Mouse (Mus musculus): ENCODE measurements around the gene Alg9. TPM values are rescaled to one million over a fixed set of nuclear protein-coding genes. Genes with fewer than 3 reads are reported as not detected.

Alg9 gene
- polyA plus RNA-seq, 2 experiments, result 33.2 to 35.9 TPM

DNA sequence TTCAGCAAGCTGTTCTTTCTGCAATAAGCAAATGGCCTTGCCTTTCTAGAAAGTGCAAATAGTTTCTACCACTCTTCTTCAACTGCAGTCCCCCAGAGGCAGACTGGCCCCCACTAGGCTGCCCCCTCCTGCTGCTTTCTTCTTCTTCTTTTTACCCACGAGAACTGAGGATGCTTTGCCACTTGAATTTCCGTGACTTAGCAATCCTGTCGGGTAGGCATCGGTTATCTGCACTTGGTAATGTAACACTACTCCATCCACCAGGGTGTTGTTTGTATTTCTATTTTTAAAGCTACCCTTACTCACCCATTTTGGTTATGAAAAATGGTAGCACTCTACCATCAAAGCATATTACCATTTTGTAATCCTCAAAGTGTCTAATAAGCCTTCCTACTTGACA, 115.1 kb downstream of the Alg9 start:
- Histone ChIP-seq H3K4me2 (replicated peaks; ENCODE audit: low read depth, low read length, severe bottlenecking) (no peak overlapping the region), H3K4me3 (replicated peaks; ENCODE audit: low read length) (no peak overlapping the region), H3K9me3 (ENCODE audit: control insufficient read depth, low read length) (no peaks in the 10 kb centered on the region), H3K27me3 (ENCODE audit: control insufficient read depth, insufficient read depth, low read length) (no peaks in the 10 kb centered on the region), H3K36me3 (ENCODE audit: control insufficient read depth, insufficient read depth, low read length) (peaks cover 12% of the 10 kb centered on the region; the same call in 1 of the 2 replicates), H3K9ac (ENCODE audit: low read depth, low read length, severe bottlenecking) (no peak overlapping the region), H3K4me1 (ENCODE audit: control insufficient read depth, insufficient read depth, low read length) (peaks cover 11% of the 10 kb centered on the region), H3K27ac (replicated peaks; ENCODE audit: low read depth, low read length) (no peak overlapping the region)
- WGBS, result 84% methylated on average over 4 of the region's 4 CpGs
- no peak for TF ChIP-seq POLR2A (IDR thresholded peaks at IDR 0.05; ENCODE audit: borderline replicate concordance, extremely low read depth, insufficient read depth, insufficient read length)
- ATAC-seq (ENCODE audit: low FRiP score, low read depth), result no peak
- DNase-seq (ENCODE audit: low spot score), result no peak

DNA sequence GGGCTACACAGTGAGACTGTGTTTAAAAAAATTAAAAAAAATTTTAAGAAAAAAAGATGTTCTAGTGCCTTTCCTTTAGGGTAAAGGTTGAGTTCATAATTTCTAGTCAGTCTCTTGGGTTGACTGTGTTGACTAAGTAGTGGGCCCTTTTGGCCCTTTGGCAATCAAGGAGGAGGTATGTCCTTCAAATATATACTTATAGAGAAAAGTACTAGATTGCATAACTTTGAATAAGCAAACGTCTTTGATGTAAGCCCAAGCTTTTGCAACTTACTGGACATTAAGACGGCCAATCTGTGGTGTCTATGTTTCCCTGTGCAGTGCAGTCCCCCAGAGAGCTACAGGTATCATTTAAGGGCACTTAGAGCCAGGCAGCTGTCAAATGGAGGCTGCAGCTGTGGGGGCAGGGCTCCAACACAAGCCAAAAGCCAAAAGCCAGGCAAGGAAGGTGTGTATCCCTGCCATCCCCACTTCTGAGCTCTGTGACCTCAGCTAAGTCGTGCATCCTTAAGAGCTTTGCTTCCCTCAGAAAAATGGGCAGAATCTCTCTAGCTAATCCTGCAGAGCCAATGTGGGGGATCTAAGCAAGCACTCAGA, 115.8 kb downstream of the Alg9 start:
- no peak for TF ChIP-seq POLR2A (IDR thresholded peaks at IDR 0.05; ENCODE audit: borderline replicate concordance, extremely low read depth, insufficient read depth, insufficient read length)
- Histone ChIP-seq H3K4me3 (replicated peaks; ENCODE audit: low read length) (no peak overlapping the region), H3K27ac (replicated peaks; ENCODE audit: low read depth, low read length) (no peak overlapping the region), H3K4me2 (replicated peaks; ENCODE audit: low read depth, low read length, severe bottlenecking) (no peak overlapping the region), H3K27me3 (ENCODE audit: control insufficient read depth, insufficient read depth, low read length) (no peaks in the 10 kb centered on the region), H3K9me3 (ENCODE audit: control insufficient read depth, low read length) (no peaks in the 10 kb centered on the region), H3K36me3 (ENCODE audit: control insufficient read depth, insufficient read depth, low read length) (peaks cover 18% of the 10 kb centered on the region; the same call in 1 of the 2 replicates), H3K9ac (ENCODE audit: low read depth, low read length, severe bottlenecking) (no peak overlapping the region), H3K4me1 (ENCODE audit: control insufficient read depth, insufficient read depth, low read length) (peaks cover 5% of the 10 kb centered on the region)
- no peak for ATAC-seq (ENCODE audit: low FRiP score, low read depth)
- 84% methylated on average over 3 of the region's 3 CpGs for WGBS
- no peak for DNase-seq (ENCODE audit: low spot score)

Other genes with a start within 250 kb of the Alg9 start
- gene Pts, start 246.3 kb upstream of the Alg9 start, polyA plus RNA-seq (2012; rRNA removed), result 49.3 and 64.3 TPM in 2 replicates
- 64.2 and 72.3 TPM in 2 replicates for gene Pts, start 246.3 kb upstream of the Alg9 start, polyA plus RNA-seq (2014; fragmentation: Nextera tagmentation; extraction: Ambion mirVana)
- gene Il18, start 220.2 kb upstream of the Alg9 start, polyA plus RNA-seq (2012; rRNA removed), result 2.2 and 2.4 TPM in 2 replicates
- gene Il18, start 220.2 kb upstream of the Alg9 start, polyA plus RNA-seq (2014; fragmentation: Nextera tagmentation; extraction: Ambion mirVana), result 2.4 and 2.9 TPM in 2 replicates
- gene Bco2, start 219.8 kb upstream of the Alg9 start, polyA plus RNA-seq (2012; rRNA removed), result 0.09 and 0.26 TPM in 2 replicates
- 0.12 and 0.14 TPM in 2 replicates for gene Bco2, start 219.8 kb upstream of the Alg9 start, polyA plus RNA-seq (2014; fragmentation: Nextera tagmentation; extraction: Ambion mirVana)
- gene Tex12, start 213.7 kb upstream of the Alg9 start, polyA plus RNA-seq (2012; rRNA removed), result not detected in 2 replicates
- not detected in 2 replicates for gene Tex12, start 213.7 kb upstream of the Alg9 start, polyA plus RNA-seq (2014; fragmentation: Nextera tagmentation; extraction: Ambion mirVana)
- gene Sdhd, start 171.2 kb upstream of the Alg9 start, polyA plus RNA-seq (2012; rRNA removed), result 170 and 197 TPM in 2 replicates
- gene Sdhd, start 171.2 kb upstream of the Alg9 start, polyA plus RNA-seq (2014; fragmentation: Nextera tagmentation; extraction: Ambion mirVana), result 258 and 266 TPM in 2 replicates
- gene Timm8b, start 171.1 kb upstream of the Alg9 start, polyA plus RNA-seq (2012; rRNA removed), result 145 and 238 TPM in 2 replicates
- 239 and 244 TPM in 2 replicates for gene Timm8b, start 171.1 kb upstream of the Alg9 start, polyA plus RNA-seq (2014; fragmentation: Nextera tagmentation; extraction: Ambion mirVana)
- gene Pih1d2, start 157.7 kb upstream of the Alg9 start, polyA plus RNA-seq (2012; rRNA removed), result 2.2 and 2.3 TPM in 2 replicates
- 2.5 and 3.2 TPM in 2 replicates for gene Pih1d2, start 157.7 kb upstream of the Alg9 start, polyA plus RNA-seq (2014; fragmentation: Nextera tagmentation; extraction: Ambion mirVana)
- 18.1 and 20.4 TPM in 2 replicates for gene Nkapd1, start 157.6 kb upstream of the Alg9 start, polyA plus RNA-seq (2012; rRNA removed)
- 27.7 and 27.8 TPM in 2 replicates for gene Nkapd1, start 157.6 kb upstream of the Alg9 start, polyA plus RNA-seq (2014; fragmentation: Nextera tagmentation; extraction: Ambion mirVana)
- 24.3 and 30.4 TPM in 2 replicates for gene Dlat, start 115.2 kb upstream of the Alg9 start, polyA plus RNA-seq (2012; rRNA removed)
- 49.5 and 57.3 TPM in 2 replicates for gene Dlat, start 115.2 kb upstream of the Alg9 start, polyA plus RNA-seq (2014; fragmentation: Nextera tagmentation; extraction: Ambion mirVana)
- gene Dixdc1, start 35.5 kb upstream of the Alg9 start, polyA plus RNA-seq (2012; rRNA removed), result 16.4 and 17.5 TPM in 2 replicates
- 16.1 and 18.9 TPM in 2 replicates for gene Dixdc1, start 35.5 kb upstream of the Alg9 start, polyA plus RNA-seq (2014; fragmentation: Nextera tagmentation; extraction: Ambion mirVana)
- gene 2310030G06Rik, start 28.5 kb upstream of the Alg9 start, polyA plus RNA-seq (2012; rRNA removed), result 3.8 and 4.9 TPM in 2 replicates
- 5.2 and 5.4 TPM in 2 replicates for gene 2310030G06Rik, start 28.5 kb upstream of the Alg9 start, polyA plus RNA-seq (2014; fragmentation: Nextera tagmentation; extraction: Ambion mirVana)
- gene Cryab, start 23.7 kb upstream of the Alg9 start, polyA plus RNA-seq (2012; rRNA removed), result 78.2 and 80.7 TPM in 2 replicates
- 87.2 and 117 TPM in 2 replicates for gene Cryab, start 23.7 kb upstream of the Alg9 start, polyA plus RNA-seq (2014; fragmentation: Nextera tagmentation; extraction: Ambion mirVana)
- 53.0 and 61.6 TPM in 2 replicates for gene Hspb2, start 22.7 kb upstream of the Alg9 start, polyA plus RNA-seq (2012; rRNA removed)
- 47.8 and 78.7 TPM in 2 replicates for gene Hspb2, start 22.7 kb upstream of the Alg9 start, polyA plus RNA-seq (2014; fragmentation: Nextera tagmentation; extraction: Ambion mirVana)
- gene Fdxacb1, start 6.8 kb upstream of the Alg9 start, polyA plus RNA-seq (2012; rRNA removed), result 7.4 and 7.7 TPM in 2 replicates
- 10.6 and 10.8 TPM in 2 replicates for gene Fdxacb1, start 6.8 kb upstream of the Alg9 start, polyA plus RNA-seq (2014; fragmentation: Nextera tagmentation; extraction: Ambion mirVana)
- gene 1110032A03Rik, start 501 bp downstream of the Alg9 start, polyA plus RNA-seq (2012; rRNA removed), result 27.1 and 27.6 TPM in 2 replicates
- 25.5 and 29.5 TPM in 2 replicates for gene 1110032A03Rik, start 501 bp downstream of the Alg9 start, polyA plus RNA-seq (2014; fragmentation: Nextera tagmentation; extraction: Ambion mirVana)
- gene Ppp2r1b, start 70.3 kb downstream of the Alg9 start, polyA plus RNA-seq (2012; rRNA removed), result 25.2 and 27.3 TPM in 2 replicates
- gene Ppp2r1b, start 70.3 kb downstream of the Alg9 start, polyA plus RNA-seq (2014; fragmentation: Nextera tagmentation; extraction: Ambion mirVana), result 51.0 and 53.8 TPM in 2 replicates
- gene Sik2, start 234.1 kb downstream of the Alg9 start, polyA plus RNA-seq (2012; rRNA removed), result 16.3 and 16.8 TPM in 2 replicates
- 15.8 and 18.7 TPM in 2 replicates for gene Sik2, start 234.1 kb downstream of the Alg9 start, polyA plus RNA-seq (2014; fragmentation: Nextera tagmentation; extraction: Ambion mirVana)